Comparison of ENCODE assay signal across 15 mouse cellular contexts in genomic region chr13:40022609-40023008, GRCm38 (mm10).
"Had no signal": no experiment of that assay in that cellular context is flagged by ENCODE, and none has a peak within 500 bp of the region (broad histone marks: within the 10 kb centered on the region; RNA-seq: fewer than 3 reads in every experiment).

No protein-coding gene starts in this region.

- DNase-seq: right cerebral cortex, adult 18-20 months; right cerebral cortex, postnatal 14 days; right cerebral cortex, postnatal 25 days; right cerebral cortex, postnatal 4 days; spleen, adult 18-20 months; thymus, adult 18-20 months; thymus, adult 2 months; thymus, postnatal 14 days; thymus, postnatal 25 days; thymus, postnatal 36 days; thymus, postnatal 4 days had no signal

- H3K4me3 ChIP-seq: neural tube, embryonic 12.5 days; neural tube, embryonic 13.5 days; neural tube, embryonic 15.5 days; stomach, embryonic 15.5 days had no signal

- H3K4me1 ChIP-seq: neural tube, embryonic 12.5 days; neural tube, embryonic 13.5 days; neural tube, embryonic 15.5 days; stomach, embryonic 15.5 days had no signal
